Mouse (Mus musculus): ENCODE results near the gene Glyatl3.

DNA sequence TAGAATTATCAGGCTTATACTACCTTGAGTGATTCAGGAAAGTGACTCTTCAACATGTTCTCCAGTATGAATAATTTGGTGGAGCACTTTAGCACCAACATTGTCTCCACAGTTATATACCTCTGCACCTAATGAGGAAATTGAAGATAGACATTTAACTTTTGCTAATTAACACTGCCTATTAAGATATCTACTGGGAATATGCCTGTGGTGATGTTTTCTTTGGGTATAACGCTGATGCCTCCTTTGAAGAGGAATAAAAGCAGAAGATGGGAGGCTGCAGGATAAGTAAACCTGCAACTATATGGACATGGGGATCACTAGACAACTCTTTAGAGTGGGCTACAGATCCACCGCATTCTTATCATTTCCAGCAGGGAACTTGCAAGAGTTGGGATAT lies at the start of gene Glyatl3:
- no peak for TF ChIP-seq POLR2A (IDR thresholded peaks at IDR 0.05; ENCODE audit: insufficient read length, low read depth)
- TF ChIP-seq REST (IDR thresholded peaks at IDR 0.05; ENCODE audit: insufficient read depth, insufficient read length): no peak
- TF ChIP-seq POLR2AphosphoS2 (IDR thresholded peaks at IDR 0.05; ENCODE audit: insufficient read length, low read depth): no peak
- TF ChIP-seq USF1 (IDR thresholded peaks at IDR 0.05; ENCODE audit: low read depth): no peak
- no peak for TF ChIP-seq SRF (IDR thresholded peaks at IDR 0.05; ENCODE audit: control insufficient read depth, insufficient read length, low read depth)
- no peak for TF ChIP-seq TCF12 (IDR thresholded peaks at IDR 0.05; ENCODE audit: insufficient read depth, poor library complexity, severe bottlenecking)
- no peak for TF ChIP-seq MAX (IDR thresholded peaks at IDR 0.05; ENCODE audit: low read depth)
- no peak for TF ChIP-seq CEBPB (IDR thresholded peaks at IDR 0.05; ENCODE audit: insufficient read depth, poor library complexity, severe bottlenecking)
- TF ChIP-seq E2F4 (IDR thresholded peaks at IDR 0.05; ENCODE audit: insufficient read depth): no peak
